Mouse (Mus musculus) olfactory bulb, adult 2 months (tissue): ENCODE measurements around the gene Ap2b1.

ENCODE experiments used
- CTCF ChIP-seq: fragments of 200-500 bp; IDR thresholded peaks from 2 replicates; pipeline ENCODE4 v1.5.1; 2012; ENCODE audit warnings: low read depth, mild to moderate bottlenecking, low read length, moderate library complexity; ENCODE audit not compliant: insufficient read depth
- POLR2A ChIP-seq: fragments of 200-500 bp; IDR thresholded peaks from 2 replicates; pipeline ENCODE4 v1.6.1; 2012; ENCODE audit warnings: mild to moderate bottlenecking, low read depth, low read length, moderate library complexity; ENCODE audit not compliant: insufficient read depth

GRCm38 (mm10) chr11:83312471-83312870 lies 13.6 kb downstream of the Ap2b1 start:
- no peak for TF ChIP-seq CTCF
- TF ChIP-seq POLR2A: no peak
